Mouse (Mus musculus) embryonic stem cell, embryonic (primary cell): ENCODE measurements around the gene Dnmt3b.

Source experiments
- CTCF ChIA-PET, 4 experiments: fragments of 300-600 bp in 2 of 4; fragments of 350-600 bp in 2 of 4; sonication (Branson Sonifier 250); formaldehyde crosslinking; loops; one replicate each; lab custom pipeline; 2022; ENCODE audit warnings: inconsistent platforms in 2 of 4; lab: Charles Lee
- POLR2A ChIA-PET, 4 experiments: fragments of 300-600 bp in 2 of 4; fragments of 350-600 bp in 2 of 4; sonication (Branson Sonifier 250); formaldehyde crosslinking; loops; one replicate each; lab custom pipeline; 2022; ENCODE audit warnings: antibody characterized with exemption in 4 of 4, inconsistent platforms in 1 of 4; lab: Charles Lee

The Dnmt3b gene

GRCm38 (mm10) chr2:153618889-153619288 is 30.4 kb upstream of the Dnmt3b start:
- POLR2A ChIA-PET: interaction anchor here in 2 of 4 experiments (0.7 to 1.7 kb wide), 6 partner anchors 8 to 248 kb away, joined by 3 to 6 read pairs (median 3); partner anchors contain the start of gene Commd7 (in 1 of the 2)
- CTCF ChIA-PET: interaction anchor here in 1 of 4 experiments (0.7 to 5.9 kb wide), 5 partner anchors 8 to 305 kb away, joined by 3 to 38 read pairs (median 4); no protein-coding TSS in a partner anchor

- CTCF ChIA-PET: interaction anchor here (0.5 to 5.9 kb wide), 9 partner anchors 11 to 540 kb away, joined by 3 to 38 read pairs (median 5); no protein-coding TSS in a partner anchor
- POLR2A ChIA-PET: interaction anchor here (0.6 to 4.1 kb wide), 24 partner anchors 8 to 953 kb away, joined by 3 to 64 read pairs (median 4); partner anchors contain the start of genes Commd7 (in 1 of the 4), Dnmt3b (in 1 of the 4), H13 (in 1 of the 4) and Mapre1 (in 1 of the 4)
These were observed 26.8 kb upstream of the Dnmt3b start for GRCm38 (mm10) chr2:153622449-153622848.

DNA sequence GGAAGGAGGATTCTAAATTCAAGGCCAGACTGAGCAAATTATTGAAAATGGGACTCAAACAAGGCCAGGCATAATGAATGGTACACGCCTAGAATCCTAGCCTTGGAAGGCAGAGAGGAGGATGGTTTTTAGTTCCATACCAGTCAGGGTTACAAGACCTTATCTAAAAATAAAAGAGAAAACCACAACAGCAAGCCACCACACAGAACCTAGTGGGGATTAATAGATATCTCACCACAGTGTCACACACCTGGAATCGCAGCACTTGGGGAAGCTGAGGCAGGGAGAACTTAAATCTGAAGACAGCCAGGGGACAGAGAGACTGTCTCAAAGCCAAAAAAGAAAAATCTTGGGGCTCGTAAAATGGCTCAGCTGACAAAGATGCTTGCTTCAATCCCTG is 18.3 kb upstream of the Dnmt3b start:
- ChIA-PET CTCF (no interaction called here), POLR2A (interaction anchor here in 2 of 4 experiments (1.8 to 5.0 kb wide), 3 partner anchors 9 to 20 kb away, joined by 8 to 35 read pairs (median 22); no protein-coding TSS in a partner anchor)

DNA sequence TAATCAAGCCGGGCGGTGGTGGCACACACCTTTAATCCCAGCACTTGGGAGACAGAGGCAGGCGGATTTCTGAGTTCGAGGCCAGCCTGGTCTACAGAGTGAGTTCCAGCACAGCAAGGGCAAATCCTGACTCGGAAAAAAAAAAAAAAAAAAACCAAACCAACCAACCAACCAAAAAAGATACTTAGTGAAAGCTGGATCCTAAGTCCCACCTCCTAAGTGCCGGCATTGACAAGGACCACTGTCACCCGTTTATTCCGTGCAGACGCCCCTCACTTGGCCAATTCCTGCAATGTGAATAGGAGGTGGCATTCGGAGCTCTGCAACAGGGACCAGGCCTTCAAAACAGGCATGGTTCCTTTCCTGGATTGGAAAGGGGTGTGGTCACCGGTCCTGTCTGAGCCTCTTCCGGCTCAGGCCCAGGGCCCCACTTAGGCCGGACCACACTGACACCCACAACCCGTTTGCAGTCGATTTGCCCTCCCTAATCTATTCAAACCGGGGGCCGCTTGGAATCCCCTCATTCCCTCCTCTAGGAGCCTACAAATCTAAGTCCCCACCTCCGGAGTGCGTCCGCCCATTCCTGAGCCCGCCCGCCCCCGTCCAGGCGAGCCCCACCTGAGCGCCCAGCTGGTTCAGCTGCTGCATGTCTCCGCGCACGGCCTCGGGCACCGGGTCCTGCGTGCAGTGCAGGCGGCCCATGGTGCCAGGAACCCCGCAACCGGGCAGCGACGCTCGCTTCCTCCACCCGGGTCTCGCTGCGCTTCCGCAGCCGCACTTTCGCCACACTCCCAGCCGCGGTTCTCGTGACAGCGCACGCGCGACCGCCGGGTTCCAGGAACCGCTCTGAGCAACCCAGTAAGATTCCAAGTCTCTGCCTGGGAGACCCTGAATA is 17.0 kb upstream of the Dnmt3b start, which contains the start of gene Commd7:
Gene Commd7, minus strand, starts transcription at position 806 of the 895 bp plus-strand sequence.
- CTCF ChIA-PET: interaction anchor here in 3 of 4 experiments (0.7 to 1.3 kb wide), 4 partner anchors 28 to 975 kb away, joined by 3 to 7 read pairs (median 5); no protein-coding TSS in a partner anchor
- POLR2A ChIA-PET: interaction anchor here (0.6 to 5.0 kb wide), 26 partner anchors 8 to 919 kb away, joined by 3 to 35 read pairs (median 4); partner anchors contain the start of gene Dnmt3b (in 1 of the 4)

DNA sequence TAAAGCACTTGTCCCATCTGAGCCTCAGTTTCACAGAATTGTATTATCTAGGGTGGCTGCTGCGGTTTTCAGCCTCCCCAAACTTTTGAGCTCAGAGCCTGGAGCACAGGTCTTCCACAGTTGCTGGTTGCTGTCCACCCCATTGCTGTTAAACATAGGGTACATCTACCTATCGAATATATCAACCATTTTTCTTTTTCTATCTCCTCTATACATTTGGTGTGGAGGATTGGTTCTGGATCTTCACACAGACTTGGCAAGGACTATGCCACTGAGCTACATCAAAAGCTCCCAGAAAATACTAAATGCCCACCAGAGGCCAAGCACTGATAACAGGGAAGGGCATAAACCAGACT is 16.4 kb upstream of the Dnmt3b start:
- ChIA-PET POLR2A (interaction anchor here (0.7 to 5.0 kb wide), 23 partner anchors 10 to 109 kb away, joined by 3 to 35 read pairs (median 3); partner anchors contain the start of gene Dnmt3b (in 2 of the 4)), CTCF (interaction anchor here in 2 of 4 experiments (1.3 to 1.4 kb wide), 2 partner anchors 22 to 29 kb away, joined by 4 to 7 read pairs; no protein-coding TSS in a partner anchor)

DNA sequence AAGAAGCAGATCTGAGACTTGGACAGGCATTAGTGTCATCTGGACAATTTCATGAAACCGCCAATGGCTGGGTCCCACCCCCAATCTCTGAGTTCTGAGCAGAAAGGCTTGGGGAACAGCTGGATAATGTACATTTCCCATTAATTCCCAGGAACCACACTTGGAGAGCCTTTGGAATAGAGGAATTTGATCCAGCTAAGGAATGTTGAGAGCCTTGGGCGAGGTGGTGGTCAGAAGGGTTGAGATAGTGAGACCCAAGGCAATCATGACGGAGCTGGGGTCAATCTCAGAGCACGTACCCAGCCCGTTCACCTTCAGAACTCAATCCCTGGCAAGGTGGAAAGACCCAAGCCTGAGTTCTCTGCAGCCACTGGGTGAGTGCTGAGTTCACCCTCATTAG is 16.0 kb upstream of the Dnmt3b start:
- ChIA-PET CTCF (interaction anchor here in 2 of 4 experiments (0.6 to 1.4 kb wide), 2 partner anchors 23 to 511 kb away, joined by 3 to 4 read pairs; no protein-coding TSS in a partner anchor), POLR2A (interaction anchor here (0.7 to 5.0 kb wide), 22 partner anchors 10 to 109 kb away, joined by 3 to 35 read pairs (median 3); partner anchors contain the start of gene Dnmt3b (in 2 of the 4))

- POLR2A ChIA-PET: interaction anchor here in 3 of 4 experiments (0.5 to 2.8 kb wide), 22 partner anchors 10 to 478 kb away, joined by 3 to 12 read pairs (median 5); partner anchors contain the start of genes Dnmt3b (in 3 of the 3) and Tm9sf4 (in 1 of the 3)
- CTCF ChIA-PET: interaction anchor here (0.6 to 1.0 kb wide), 10 partner anchors 9 to 1179 kb away, joined by 3 to 6 read pairs (median 4); no protein-coding TSS in a partner anchor
These were observed 10.1 kb upstream of the Dnmt3b start for GRCm38 (mm10) chr2:153638977-153639680.

DNA sequence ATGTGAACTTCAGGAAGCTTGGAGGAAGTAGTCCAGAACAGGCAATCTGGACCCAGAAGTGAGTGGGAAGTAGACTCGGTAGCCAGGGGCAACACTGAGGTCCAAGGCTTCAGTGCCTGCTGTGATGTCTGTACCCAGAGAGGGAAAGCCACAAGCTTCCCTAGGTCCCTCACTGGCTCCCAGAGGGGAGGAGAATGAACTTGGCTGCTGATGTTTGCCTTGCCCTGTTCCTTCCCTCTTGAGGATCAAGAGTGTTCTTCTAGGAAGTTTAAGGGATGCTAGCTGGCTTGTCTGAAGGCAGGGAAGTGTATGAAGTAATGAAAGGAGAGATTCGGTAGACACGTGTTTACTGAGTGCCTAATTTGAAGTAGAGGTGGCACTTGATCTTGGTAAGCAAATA is 6.8 kb upstream of the Dnmt3b start:
- POLR2A ChIA-PET: interaction anchor here in 2 of 4 experiments (1.0 to 3.0 kb wide), 3 partner anchors 9 to 30 kb away, joined by 3 to 9 read pairs (median 3); no protein-coding TSS in a partner anchor
- CTCF ChIA-PET: interaction anchor here in 2 of 4 experiments (1.0 kb wide), 2 partner anchors 11 to 12 kb away, joined by 3 to 4 read pairs; no protein-coding TSS in a partner anchor

DNA sequence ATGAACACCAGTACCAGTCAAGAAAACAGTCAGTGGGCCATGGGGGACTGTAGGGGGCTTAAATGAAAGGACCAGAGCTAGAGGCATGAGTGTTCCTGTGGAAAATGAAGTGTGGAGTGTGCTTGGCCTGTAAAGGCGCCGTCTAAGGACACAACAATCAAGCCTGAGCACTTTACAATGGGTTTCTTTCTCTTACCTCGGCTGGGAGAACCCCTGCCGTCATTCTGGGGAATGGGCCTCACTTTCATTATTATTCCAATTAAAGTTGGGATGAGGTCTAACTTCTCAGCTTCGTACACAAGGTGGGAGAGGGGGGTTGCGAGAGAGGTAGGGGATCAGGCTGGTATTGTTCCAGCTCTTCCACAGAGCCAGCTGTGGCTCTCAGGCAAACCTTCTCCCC is 6.3 kb upstream of the Dnmt3b start:
- CTCF ChIA-PET: interaction anchor here in 2 of 4 experiments (0.8 to 1.0 kb wide), 3 partner anchors 10 to 17 kb away, joined by 3 to 4 read pairs (median 3); no protein-coding TSS in a partner anchor
- POLR2A ChIA-PET: interaction anchor here in 3 of 4 experiments (0.5 to 3.0 kb wide), 5 partner anchors 10 to 31 kb away, joined by 3 to 9 read pairs (median 3); partner anchors contain the start of gene Commd7 (in 1 of the 3)

GRCm38 (mm10) chr2:153648773-153649297 is 415 bp upstream of the Dnmt3b start:
- ChIA-PET POLR2A (interaction anchor here (0.6 to 2.1 kb wide), 21 partner anchors 9 to 381 kb away, joined by 3 to 8 read pairs (median 4); partner anchors contain the start of genes Mapre1 (in 2 of the 4) and Commd7 (in 1 of the 4)), CTCF (interaction anchor here in 3 of 4 experiments (0.5 to 1.4 kb wide), 12 partner anchors 9 to 651 kb away, joined by 3 to 6 read pairs (median 3); no protein-coding TSS in a partner anchor)

DNA sequence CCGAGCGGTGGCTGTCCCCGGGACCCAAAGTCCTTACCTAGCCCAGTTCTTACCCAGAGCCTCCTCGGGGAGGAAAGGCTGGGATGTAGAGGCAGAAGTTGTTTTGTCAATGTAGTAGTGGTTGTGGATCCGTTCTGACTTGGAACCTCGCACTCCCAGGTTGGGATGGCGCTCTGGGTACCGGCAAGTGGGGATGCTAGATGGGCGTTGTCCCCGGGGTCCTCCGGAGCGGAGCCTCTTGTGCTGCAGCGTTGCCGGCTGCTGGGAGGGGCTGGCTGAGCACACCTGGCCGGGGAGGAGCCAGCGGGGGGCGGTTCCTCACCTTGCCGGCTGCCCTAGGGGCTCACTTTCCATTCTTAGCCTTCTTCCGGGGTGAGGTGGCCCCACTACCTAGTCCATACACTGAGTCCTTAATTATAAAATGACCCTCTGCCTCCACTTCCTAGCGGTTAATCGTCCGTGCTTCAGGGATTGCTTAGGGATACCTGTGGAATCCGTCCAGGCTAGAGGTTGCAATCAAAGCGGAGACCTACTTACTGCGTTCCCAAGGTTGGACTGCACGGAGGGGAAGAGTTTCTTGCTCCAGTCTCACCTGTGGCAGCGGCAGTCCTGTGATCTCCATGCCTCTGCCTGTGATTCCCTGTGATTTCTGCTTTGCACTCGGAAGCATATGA is 901 bp downstream of the Dnmt3b start:
- POLR2A ChIA-PET: interaction anchor here in 1 of 4 experiments (0.7 to 2.8 kb wide), 4 partner anchors 12 to 42 kb away, joined by 3 to 20 read pairs (median 4); no protein-coding TSS in a partner anchor

DNA sequence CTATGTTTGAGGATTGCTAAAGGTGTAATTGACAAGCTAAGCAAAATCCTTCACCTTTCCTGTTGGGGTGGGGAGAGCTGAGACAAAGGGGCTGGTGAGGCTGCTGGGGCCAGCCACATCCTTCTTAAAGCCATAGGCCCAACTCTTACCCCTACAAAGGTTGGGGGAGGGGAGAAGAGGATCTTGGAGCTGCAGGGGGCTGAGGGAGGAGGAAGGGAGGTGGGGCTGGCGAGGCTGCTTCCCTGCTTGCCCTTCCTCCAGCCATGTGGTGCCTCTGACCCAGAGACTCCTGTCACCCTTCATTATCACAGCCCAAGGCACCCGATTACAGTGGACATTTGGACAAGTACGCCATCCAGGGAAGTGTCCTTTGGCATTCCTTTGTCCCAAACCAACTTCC is 2.4 kb downstream of the Dnmt3b start:
- ChIA-PET CTCF (interaction anchor here in 2 of 4 experiments (0.7 to 2.2 kb wide), 4 partner anchors 41 to 65 kb away, joined by 3 to 6 read pairs (median 4); no protein-coding TSS in a partner anchor), POLR2A (interaction anchor here in 2 of 4 experiments (0.7 to 2.8 kb wide), 12 partner anchors 8 to 179 kb away, joined by 3 to 20 read pairs (median 4); no protein-coding TSS in a partner anchor)

More for the DNA sequence above, 901 bp downstream of the Dnmt3b start:
- CTCF ChIA-PET: interaction anchor here in 2 of 4 experiments (1.8 to 2.2 kb wide), 2 partner anchors 40 to 43 kb away, joined by 5 to 6 read pairs; no protein-coding TSS in a partner anchor

- POLR2A ChIA-PET: interaction anchor here in 2 of 4 experiments (0.6 to 2.5 kb wide), 3 partner anchors 9 to 25 kb away, joined by 3 to 8 read pairs (median 3); partner anchors contain the start of genes Commd7 (in 1 of the 2) and Dnmt3b (in 1 of the 2)
- CTCF ChIA-PET: interaction anchor here in 1 of 4 experiments (0.5 kb wide), 1 partner anchor 101 kb away, joined by 3 read pairs; no protein-coding TSS in a partner anchor
These were observed 8.4 kb downstream of the Dnmt3b start for GRCm38 (mm10) chr2:153657659-153658058.

GRCm38 (mm10) chr2:153660616-153661015 is 11.4 kb downstream of the Dnmt3b start:
- ChIA-PET CTCF (interaction anchor here (0.5 to 1.6 kb wide), 9 partner anchors 17 to 63 kb away, joined by 3 to 6 read pairs (median 3); no protein-coding TSS in a partner anchor), POLR2A (interaction anchor here in 2 of 4 experiments (1.4 to 3.0 kb wide), 2 partner anchors 9 to 28 kb away, joined by 4 to 10 read pairs; partner anchors contain the start of gene Commd7 (in 1 of the 2))

- CTCF ChIA-PET: no interaction called here
- POLR2A ChIA-PET: no interaction called here
These were observed 16.2 kb downstream of the Dnmt3b start for GRCm38 (mm10) chr2:153665401-153665800.
